Mouse (Mus musculus) monocyte, adult 2 months (primary cell): Measurements from ENCODE around the gene Afm.
A peak's percentile ranks its signal among the peaks of the same experiment; 100 is the strongest.

Experiments used
- DNase-seq, 2 experiments: peaks; one replicate each; pipeline ENCODE4 v3.0.0; 2022; ENCODE audit warnings: low spot score in 2 of 2, low read depth in 1 of 2

Afm gene

GRCm38 (mm10) chr5:90551191-90551590, 32.5 kb downstream of the Afm start:
- DNase-seq: no peak

- DNase-seq: no peak
Observed at GRCm38 (mm10) chr5:90556052-90556451, 37.3 kb downstream of the Afm start.

GRCm38 (mm10) chr5:90560743-90561142, 42.0 kb downstream of the Afm start, which contains the start of gene 5830473C10Rik:
TSS of gene 5830473C10Rik (plus strand) at chr5:90561107.
- DNase-seq: no peak

GRCm38 (mm10) chr5:90561721-90562275, 43.1 kb downstream of the Afm start:
- no peak for DNase-seq

- DNase-seq: no peak
Observed at GRCm38 (mm10) chr5:90562880-90563279, 44.1 kb downstream of the Afm start.

- no peak for DNase-seq
Observed at GRCm38 (mm10) chr5:90564161-90564560, 45.4 kb downstream of the Afm start.

GRCm38 (mm10) chr5:90565205-90565604, 46.5 kb downstream of the Afm start:
- no peak for DNase-seq

GRCm38 (mm10) chr5:90567788-90568187, 49.1 kb downstream of the Afm start:
- DNase-seq: no peak

- no peak for DNase-seq
Observed at GRCm38 (mm10) chr5:90568338-90568737, 49.6 kb downstream of the Afm start.

- no peak for DNase-seq
Observed at GRCm38 (mm10) chr5:90571216-90571615, 52.5 kb downstream of the Afm start.

GRCm38 (mm10) chr5:90577751-90578150, 59.0 kb downstream of the Afm start:
- no peak for DNase-seq

- DNase-seq: no peak
Observed at GRCm38 (mm10) chr5:90579556-90579955, 60.8 kb downstream of the Afm start.

GRCm38 (mm10) chr5:90582179-90582578, 63.4 kb downstream of the Afm start:
- no peak for DNase-seq

- no peak for DNase-seq
Observed at GRCm38 (mm10) chr5:90584799-90585198, 66.1 kb downstream of the Afm start.

GRCm38 (mm10) chr5:90586511-90586910, 67.8 kb downstream of the Afm start:
- no peak for DNase-seq

- no peak for DNase-seq
Observed at GRCm38 (mm10) chr5:90588104-90588503, 69.4 kb downstream of the Afm start.

GRCm38 (mm10) chr5:90588708-90589595, 70.2 kb downstream of the Afm start:
- peak in 1 of 2 experiments; percentile 18 for DNase-seq

- DNase-seq: no peak
Observed at GRCm38 (mm10) chr5:90590676-90591075, 71.9 kb downstream of the Afm start.

GRCm38 (mm10) chr5:90591936-90592335, 73.2 kb downstream of the Afm start:
- no peak for DNase-seq

- no peak for DNase-seq
Observed at GRCm38 (mm10) chr5:90594945-90595344, 76.2 kb downstream of the Afm start.

- DNase-seq: no peak
Observed at GRCm38 (mm10) chr5:90596155-90596554, 77.4 kb downstream of the Afm start.

- DNase-seq: no peak
Observed at GRCm38 (mm10) chr5:90601469-90601868, 82.7 kb downstream of the Afm start.
